Mouse (Mus musculus) spleen, adult 2 months (tissue): ENCODE measurements around the gene Sppl2c. TPM values are rescaled to one million over a fixed set of nuclear protein-coding genes. Genes with fewer than 3 reads are reported as not detected.

Source experiments
- DNase-seq, 2 experiments: peaks; one replicate each; pipeline versions ENCODE4 v3.0.0 to v3.0.0-alpha.2; 2012 to 2021; ENCODE audit warnings: low spot score in 2 of 2, low read depth in 1 of 2
- H3K27ac ChIP-seq: fragments of 200-500 bp; 2 replicates; pipeline ENCODE4 v1.5.1; 2012; ENCODE audit warnings: low read length, inconsistent platforms; ENCODE audit not compliant: insufficient read depth
- H3K27me3 ChIP-seq: fragments of 200-500 bp; 2 replicates; pipeline ENCODE4 v1.6.1; 2012; ENCODE audit warnings: mild to moderate bottlenecking, moderate library complexity, low read length, inconsistent platforms; ENCODE audit not compliant: control insufficient read depth, insufficient read depth
- H3K36me3 ChIP-seq: fragments of 200-500 bp; 2 replicates; pipeline ENCODE4 v1.6.1; 2012; ENCODE audit warnings: mild to moderate bottlenecking, low read length, inconsistent platforms; ENCODE audit not compliant: control insufficient read depth, insufficient read depth
- H3K4me1 ChIP-seq: fragments of 200-500 bp; 2 replicates; pipeline ENCODE4 v1.6.1; 2011; ENCODE audit warnings: inconsistent platforms; ENCODE audit not compliant: control insufficient read depth, insufficient read depth, insufficient read length
- H3K4me3 ChIP-seq: fragments of 200-500 bp; 2 replicates; pipeline ENCODE4 v1.5.1; 2011; ENCODE audit warnings: mild to moderate bottlenecking, inconsistent platforms; ENCODE audit not compliant: insufficient read depth, insufficient read length; ENCODE audit errors: extremely low read depth
- CTCF ChIP-seq: fragments of 200-500 bp; IDR thresholded peaks from 2 replicates; pipeline ENCODE4 v1.5.1; 2011; ENCODE audit warnings: mild to moderate bottlenecking, inconsistent platforms; ENCODE audit not compliant: insufficient read depth, insufficient read length, insufficient replicate concordance; ENCODE audit errors: extremely low read depth
- POLR2A ChIP-seq: fragments of 200-500 bp; IDR thresholded peaks from 2 replicates; pipeline ENCODE4 v1.6.1; 2011; ENCODE audit warnings: low read depth, low read length, inconsistent platforms
- WGBS: fragments of 180-500 bp; shearing (Covaris S2); methylation state at CpG from one replicate; pipeline ENCODE4 v1.1.7; 2018; 5-methylcytosine and 5-hydroxymethylcytosine counted together
- polyA plus RNA-seq: library from polyadenylated mRNA; depleted of rRNA; stranded (reverse); fragments of >200 nt; gene quantifications from 2 replicates; pipeline ENCODE4 v1.2.3, GENCODE M21; 2012

The Sppl2c gene
- polyA plus RNA-seq, 1 experiment = not detected

- no peak for DNase-seq
- TF ChIP-seq POLR2A (no peak), CTCF (no peak)
- H3K27me3 ChIP-seq = peaks cover 27% of the 10 kb centered on the region
These were observed 46.3 kb downstream of the Sppl2c start for GRCm38 (mm10) chr11:104232141-104233061.

GRCm38 (mm10) chr11:104233101-104233500 is 47.0 kb downstream of the Sppl2c start:
- Histone ChIP-seq H3K27ac (no peak overlapping the region), H3K27me3 (peaks cover 27% of the 10 kb centered on the region), H3K4me1 (peaks cover 10% of the 10 kb centered on the region), H3K4me3 (no peak overlapping the region), H3K36me3 (no peaks in the 10 kb centered on the region)
- WGBS = 6% methylated on average over 10 of the region's 10 CpGs
- TF ChIP-seq CTCF (no peak), POLR2A (no peak)
- DNase-seq = no peak

More at GRCm38 (mm10) chr11:104232141-104233061, 46.3 kb downstream of the Sppl2c start:
- Histone ChIP-seq H3K36me3 (no peaks in the 10 kb centered on the region), H3K4me1 (peaks cover 10% of the 10 kb centered on the region), H3K4me3 (peak overlapping the region; percentile 32; the same call in 1 of the 2 replicates), H3K27ac (no peak overlapping the region)
- WGBS = 2% methylated on average over 69 of the region's 72 CpGs

GRCm38 (mm10) chr11:104233574-104234206 is 47.6 kb downstream of the Sppl2c start:
- peaks cover 10% of the 10 kb centered on the region for H3K4me1 ChIP-seq

GRCm38 (mm10) chr11:104234680-104235079 is 48.6 kb downstream of the Sppl2c start:
- Histone ChIP-seq H3K36me3 (no peaks in the 10 kb centered on the region), H3K27me3 (peaks cover 27% of the 10 kb centered on the region), H3K4me1 (peaks cover 10% of the 10 kb centered on the region), H3K27ac (no peak overlapping the region), H3K4me3 (no peak overlapping the region)
- DNase-seq = no peak
- no peak for TF ChIP-seq CTCF
- TF ChIP-seq POLR2A = no peak
- 45% methylated on average over 6 of the region's 6 CpGs for WGBS

More at GRCm38 (mm10) chr11:104233574-104234206, 47.6 kb downstream of the Sppl2c start:
- Histone ChIP-seq H3K27me3 (peaks cover 27% of the 10 kb centered on the region), H3K36me3 (no peaks in the 10 kb centered on the region), H3K4me3 (no peak overlapping the region), H3K27ac (no peak overlapping the region)
- TF ChIP-seq POLR2A = no peak
- TF ChIP-seq CTCF = no peak
- no peak for DNase-seq
- 7% methylated on average over 30 of the region's 30 CpGs for WGBS

GRCm38 (mm10) chr11:104235881-104236280 is 49.8 kb downstream of the Sppl2c start:
- 75% methylated on average over 2 of the region's 2 CpGs for WGBS
- TF ChIP-seq CTCF (no peak), POLR2A (no peak)
- Histone ChIP-seq H3K4me1 (peaks cover 10% of the 10 kb centered on the region), H3K36me3 (no peaks in the 10 kb centered on the region), H3K4me3 (no peak overlapping the region), H3K27ac (no peak overlapping the region), H3K27me3 (peaks cover 26% of the 10 kb centered on the region)
- no peak for DNase-seq

GRCm38 (mm10) chr11:104237226-104237625 is 51.1 kb downstream of the Sppl2c start:
- TF ChIP-seq POLR2A (no peak), CTCF (no peak)
- H3K4me3 ChIP-seq = no peak overlapping the region
- DNase-seq = no peak
- no peaks in the 10 kb centered on the region for H3K36me3 ChIP-seq
- 78% methylated on average over 7 of the region's 7 CpGs for WGBS
- peaks cover 17% of the 10 kb centered on the region for H3K27me3 ChIP-seq
- H3K4me1 ChIP-seq = peaks cover 4% of the 10 kb centered on the region
- H3K27ac ChIP-seq = no peak overlapping the region
